Mouse (Mus musculus): Measurements from ENCODE around the gene Ptms. TPM values are rescaled to one million over a fixed set of nuclear protein-coding genes. Genes with fewer than 3 reads are reported as not detected.
"Not testable (repeated sequence)": the region's sequence is repeated elsewhere in the genome, so short reads cannot be mapped to it uniquely, and the experiment has no call there.

Gene Ptms
- polyA plus RNA-seq, 1 experiment = 192 TPM

DNA sequence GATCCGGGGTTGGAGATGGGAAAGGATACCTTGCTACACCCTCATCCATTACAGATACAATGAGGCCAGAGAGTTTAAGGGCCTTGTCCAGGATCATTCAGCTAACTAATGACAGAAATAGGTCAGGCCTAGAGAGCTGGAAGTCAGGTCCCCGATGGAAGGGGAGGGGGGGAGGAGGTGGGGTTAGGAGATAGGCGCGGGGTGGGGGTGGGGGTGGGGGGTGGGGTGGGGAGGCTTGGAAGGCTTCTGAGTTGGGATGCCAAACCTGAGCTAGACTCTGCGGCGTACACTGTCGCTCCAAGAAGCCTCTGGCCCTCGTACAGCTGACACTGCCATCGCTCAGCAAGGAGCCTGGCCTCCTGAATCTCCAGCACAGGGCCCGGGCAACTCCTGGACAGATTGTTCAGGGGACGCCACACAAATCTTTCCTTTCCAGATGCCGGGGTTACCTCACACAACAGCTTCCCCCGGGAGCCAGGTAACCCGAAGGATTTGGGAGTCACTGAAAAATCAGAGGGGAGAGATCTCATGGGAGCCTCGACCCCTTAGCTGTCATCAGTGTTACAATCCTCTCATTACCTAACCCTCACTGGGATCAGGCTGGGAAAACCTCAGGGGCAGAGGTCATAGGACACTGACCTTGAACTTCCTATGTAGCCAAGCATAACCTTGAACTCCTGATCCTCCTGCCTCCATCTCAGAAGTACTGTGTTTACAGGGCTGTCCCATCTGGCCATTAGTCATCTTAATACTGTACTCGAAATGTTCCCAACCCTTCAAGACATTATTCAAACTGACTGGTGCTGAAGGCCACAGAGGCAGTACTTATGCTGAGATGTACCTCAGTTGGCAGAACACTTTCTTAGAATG is 14.7 kb downstream of the Ptms start:
- 82% methylated on average over 14 of the region's 16 CpGs for WGBS
- no peak overlapping the region for H3K27ac ChIP-seq (ENCODE audit: control insufficient read depth, insufficient read depth, low read depth, low read length, poor library complexity)
- no peak for TF ChIP-seq CTCF (IDR thresholded peaks at IDR 0.05; ENCODE audit: control insufficient read depth, insufficient read depth, low read length)
- TF ChIP-seq POLR2A (IDR thresholded peaks at IDR 0.05; ENCODE audit: borderline replicate concordance, control insufficient read depth, low read depth, low read length) = no peak

DNA sequence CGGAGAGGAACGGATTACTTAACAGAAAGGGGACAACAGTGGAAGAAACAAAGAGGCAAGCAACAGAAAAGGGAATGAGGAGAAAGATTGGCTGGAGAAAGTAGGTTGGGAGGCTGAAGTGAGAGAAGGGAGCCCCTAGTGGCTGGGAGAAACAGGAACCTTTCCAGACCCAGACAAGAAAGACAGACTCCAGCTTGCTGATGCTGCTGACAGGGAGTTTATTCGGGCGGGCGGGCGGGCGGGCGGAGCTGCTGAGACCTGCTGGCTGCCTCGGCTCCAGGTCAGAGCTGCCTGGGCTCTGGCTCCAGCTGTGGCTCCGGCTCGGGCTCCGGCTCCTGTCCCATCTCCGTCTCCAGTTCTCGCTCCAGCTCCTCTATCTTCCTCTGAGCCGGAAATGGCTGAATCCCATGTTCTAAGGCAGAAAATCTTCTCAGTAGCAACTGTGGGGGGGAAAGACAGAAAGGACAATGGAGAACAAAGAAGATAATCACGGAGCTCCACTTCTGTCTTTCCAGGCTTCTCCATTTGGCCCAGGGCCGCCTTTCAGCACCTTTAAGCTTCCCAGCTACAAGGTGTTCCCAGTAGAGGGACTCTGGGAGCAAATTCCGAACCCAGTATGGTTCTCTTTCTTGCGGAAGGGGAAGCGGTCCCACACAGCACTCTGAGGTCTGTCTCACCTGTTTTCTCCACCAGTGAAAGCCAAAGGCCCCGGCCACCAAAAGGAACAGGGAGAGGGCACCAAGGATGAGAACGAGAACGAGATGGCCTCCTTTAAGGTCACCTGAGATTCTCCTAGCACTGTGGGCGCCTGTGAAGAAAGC is 15.5 kb downstream of the Ptms start:
- Histone ChIP-seq H3K4me1 (ENCODE audit: control insufficient read depth, insufficient read depth, low read length) (peaks cover 2% of the 10 kb centered on the region), H3K27ac (ENCODE audit: control insufficient read depth, insufficient read depth, low read depth, low read length, poor library complexity) (peak overlapping the region; percentile 11; the same call in 1 of the 2 replicates), H3K4me3 (replicated peaks; ENCODE audit: control insufficient read depth, low read depth, low read length) (peak overlapping the region; percentile 67)
- TF ChIP-seq POLR2A (IDR thresholded peaks at IDR 0.05; ENCODE audit: borderline replicate concordance, control insufficient read depth, low read depth, low read length) = no peak
- TF ChIP-seq CTCF (IDR thresholded peaks at IDR 0.05; ENCODE audit: control insufficient read depth, insufficient read depth, low read length) = peak; percentile 60
- WGBS = 39% methylated on average over 24 of the region's 24 CpGs

More for the DNA sequence above, 14.7 kb downstream of the Ptms start:
- Histone ChIP-seq H3K4me3 (replicated peaks; ENCODE audit: control insufficient read depth, low read depth, low read length) (no peak overlapping the region), H3K4me1 (ENCODE audit: control insufficient read depth, insufficient read depth, low read length) (peaks cover 2% of the 10 kb centered on the region)

GRCm38 (mm10) chr6:124903580-124904151 is 16.2 kb downstream of the Ptms start:
- under 1% methylated on average over 23 of the region's 23 CpGs for WGBS

DNA sequence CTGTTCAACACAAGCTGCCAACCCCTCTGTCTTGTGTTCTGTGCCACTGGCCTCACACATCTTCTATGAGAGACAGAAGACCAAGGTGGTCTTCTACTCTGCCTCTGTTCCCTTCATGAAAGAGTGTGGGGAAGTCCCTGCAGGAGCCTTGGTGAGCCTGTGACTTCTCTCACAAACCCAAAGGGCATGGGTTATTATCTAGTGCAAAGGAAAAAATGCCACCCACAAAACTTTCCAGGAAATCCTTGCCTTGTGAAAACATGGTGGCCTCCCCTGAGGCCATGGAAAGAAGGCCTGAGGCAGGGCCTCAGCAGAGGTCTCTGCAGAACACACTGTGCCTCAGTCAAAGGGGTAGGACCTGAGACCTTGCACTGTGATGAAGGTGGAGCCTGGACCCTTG is 18.1 kb downstream of the Ptms start:
- no peak for TF ChIP-seq POLR2A (IDR thresholded peaks at IDR 0.05; ENCODE audit: borderline replicate concordance, control insufficient read depth, low read depth, low read length)
- no peak for TF ChIP-seq CTCF (IDR thresholded peaks at IDR 0.05; ENCODE audit: control insufficient read depth, insufficient read depth, low read length)
- Histone ChIP-seq H3K4me3 (replicated peaks; ENCODE audit: control insufficient read depth, low read depth, low read length) (no peak overlapping the region), H3K27ac (ENCODE audit: control insufficient read depth, insufficient read depth, low read depth, low read length, poor library complexity) (no peak overlapping the region), H3K4me1 (ENCODE audit: control insufficient read depth, insufficient read depth, low read length) (peaks cover 2% of the 10 kb centered on the region; the same call in 1 of the 2 replicates)

More at GRCm38 (mm10) chr6:124903580-124904151, 16.2 kb downstream of the Ptms start:
- Histone ChIP-seq H3K4me1 (ENCODE audit: control insufficient read depth, insufficient read depth, low read length) (peaks cover 2% of the 10 kb centered on the region), H3K27ac (ENCODE audit: control insufficient read depth, insufficient read depth, low read depth, low read length, poor library complexity) (peak overlapping the region; percentile 11), H3K4me3 (replicated peaks; ENCODE audit: control insufficient read depth, low read depth, low read length) (peak overlapping the region; percentile 67)
- TF ChIP-seq CTCF (IDR thresholded peaks at IDR 0.05; ENCODE audit: control insufficient read depth, insufficient read depth, low read length) (peak; percentile 97), POLR2A (IDR thresholded peaks at IDR 0.05; ENCODE audit: borderline replicate concordance, control insufficient read depth, low read depth, low read length) (no peak)

GRCm38 (mm10) chr6:124900801-124901480 is 19.0 kb downstream of the Ptms start:
- 29% methylated on average over 10 of the region's 10 CpGs for WGBS
- no peak overlapping the region for H3K4me3 ChIP-seq (replicated peaks; ENCODE audit: control insufficient read depth, low read depth, low read length)
- TF ChIP-seq CTCF (IDR thresholded peaks at IDR 0.05; ENCODE audit: control insufficient read depth, insufficient read depth, low read length) (no peak), POLR2A (IDR thresholded peaks at IDR 0.05; ENCODE audit: borderline replicate concordance, control insufficient read depth, low read depth, low read length) (no peak)
- peaks cover 2% of the 10 kb centered on the region; the same call in 1 of the 2 replicates for H3K4me1 ChIP-seq (ENCODE audit: control insufficient read depth, insufficient read depth, low read length)
- H3K27ac ChIP-seq (ENCODE audit: control insufficient read depth, insufficient read depth, low read depth, low read length, poor library complexity) = 0 out of 2 replicates have a peak overlapping the region, but pooled peaks have one; percentile 40

DNA sequence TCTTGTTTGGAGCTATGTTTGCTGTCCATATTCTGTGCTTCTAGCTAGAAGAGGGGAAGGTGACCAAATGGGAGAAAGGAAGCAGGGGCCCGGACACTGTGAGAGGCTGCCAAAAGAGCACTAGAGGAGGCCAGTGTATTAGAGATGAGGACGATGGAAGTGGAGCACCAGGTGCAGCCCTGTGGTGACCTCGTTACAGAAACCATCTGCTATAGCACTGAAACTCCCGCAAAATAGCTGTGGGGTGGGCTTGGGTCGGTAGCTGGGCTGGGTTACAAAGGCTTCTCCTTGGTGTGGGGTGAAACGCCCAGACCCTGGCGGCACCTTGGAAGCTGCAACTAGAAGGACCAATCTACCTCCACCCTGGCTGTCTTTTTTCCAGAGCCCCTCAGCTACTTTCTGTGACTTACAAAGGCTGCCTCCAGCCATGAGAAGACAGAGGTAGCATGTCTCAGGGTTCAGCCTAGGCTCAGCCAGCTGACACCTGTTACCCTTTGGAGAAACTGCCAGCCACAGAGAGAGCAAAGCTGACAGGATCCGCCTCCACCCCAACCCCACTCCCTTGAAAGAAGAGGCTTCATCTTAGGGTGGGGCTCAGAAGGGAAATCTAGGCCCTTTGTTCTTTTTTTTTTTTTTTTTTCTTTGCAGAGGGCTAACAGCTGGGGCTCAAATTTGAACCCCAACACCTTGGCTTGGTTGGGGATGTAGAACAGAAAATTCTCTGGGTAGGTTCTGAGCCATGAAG is 19.7 kb downstream of the Ptms start:
- Histone ChIP-seq H3K4me3 (replicated peaks; ENCODE audit: control insufficient read depth, low read depth, low read length) (no peak overlapping the region), H3K4me1 (ENCODE audit: control insufficient read depth, insufficient read depth, low read length) (peaks cover 2% of the 10 kb centered on the region; the same call in 1 of the 2 replicates), H3K27ac (ENCODE audit: control insufficient read depth, insufficient read depth, low read depth, low read length, poor library complexity) (no peak overlapping the region)
- 66% methylated on average over 8 of the region's 8 CpGs for WGBS
- TF ChIP-seq CTCF (IDR thresholded peaks at IDR 0.05; ENCODE audit: control insufficient read depth, insufficient read depth, low read length) = no peak

- TF ChIP-seq POLR2A (IDR thresholded peaks at IDR 0.05; ENCODE audit: borderline replicate concordance, control insufficient read depth, low read depth, low read length) (no peak), CTCF (IDR thresholded peaks at IDR 0.05; ENCODE audit: control insufficient read depth, insufficient read depth, low read length) (no peak)
- peaks cover 2% of the 10 kb centered on the region; the same call in 1 of the 2 replicates for H3K4me1 ChIP-seq (ENCODE audit: control insufficient read depth, insufficient read depth, low read length)
- H3K4me3 ChIP-seq (replicated peaks; ENCODE audit: control insufficient read depth, low read depth, low read length) = no peak overlapping the region
- peak overlapping the region; percentile 14; the same call in 1 of the 2 replicates for H3K27ac ChIP-seq (ENCODE audit: control insufficient read depth, insufficient read depth, low read depth, low read length, poor library complexity)
- WGBS = under 1% methylated on average over 3 of the region's 3 CpGs
These were observed 21.5 kb downstream of the Ptms start for GRCm38 (mm10) chr6:124898359-124898758.

- not testable (repeated sequence) for H3K4me1 ChIP-seq (ENCODE audit: control insufficient read depth, insufficient read depth, low read length); H3K27ac ChIP-seq (ENCODE audit: control insufficient read depth, insufficient read depth, low read depth, low read length, poor library complexity); H3K4me3 ChIP-seq (replicated peaks; ENCODE audit: control insufficient read depth, low read depth, low read length)
- 77% methylated on average over 2 of the region's 2 CpGs for WGBS
These were observed 25.8 kb downstream of the Ptms start for GRCm38 (mm10) chr6:124894113-124894512.
